Mouse (Mus musculus): ENCODE measurements at regions not wholly inside any gene's neighbourhood (a gene's known extent, or its start where the extent isn't known, plus 50 kb on each side); places are given as distances from the start of the nearest gene placed in this dataset.

GRCm38 (mm10) chr9:99800076-99800475 is 75.9 kb downstream of the Sox14 start:
- DNase-seq, result peak; percentile 1

- DNase-seq, result peak; percentile 25
Observed at GRCm38 (mm10) chr9:99799387-99800021, 76.5 kb downstream of the Sox14 start.

- DNase-seq, result no peak
Observed at GRCm38 (mm10) chr9:99797066-99797770, 78.8 kb downstream of the Sox14 start.

- DNase-seq, result no peak
Observed at GRCm38 (mm10) chr9:99792700-99793099, 75.6 kb upstream of the Cldn18 start.

GRCm38 (mm10) chr9:99786864-99787263 is 69.8 kb upstream of the Cldn18 start:
- no peak for DNase-seq

GRCm38 (mm10) chr9:99783156-99783555 is 66.1 kb upstream of the Cldn18 start:
- no peak for DNase-seq

- DNase-seq, result no peak
Observed at GRCm38 (mm10) chr9:99782364-99783119, 65.5 kb upstream of the Cldn18 start.

- DNase-seq, result no peak
Observed at GRCm38 (mm10) chr9:99778871-99779270, 61.8 kb upstream of the Cldn18 start.

GRCm38 (mm10) chr9:99770696-99771095 is 53.6 kb upstream of the Cldn18 start:
- no peak for DNase-seq
